Mouse (Mus musculus) intestine, embryonic 15.5 days (tissue): Measurements from ENCODE around the gene 1700080E11Rik. TPM values are rescaled to one million over a fixed set of nuclear protein-coding genes. Genes with fewer than 3 reads are reported as not detected.
"Not testable (repeated sequence)": the region's sequence is repeated elsewhere in the genome, so short reads cannot be mapped to it uniquely, and the experiment has no call there.

Experiments used
- ATAC-seq: fragments of 200-750 bp; cut with Nextera tagmentation; 2 replicates; pipeline ENCODE4 v1.8.0; 2017; ENCODE audit warnings: moderate TSS enrichment, moderate library complexity
- H3K27ac ChIP-seq: fragments of 300-500 bp; sonication (generic); 2 replicates; pipeline ENCODE4 v1.5.1; 2015; ENCODE audit warnings: mild to moderate bottlenecking, inconsistent platforms
- H3K27me3 ChIP-seq: fragments of 300-500 bp; sonication (generic); replicated peaks from 2 replicates; pipeline ENCODE4 v1.6.1; 2015; ENCODE audit warnings: inconsistent platforms
- H3K36me3 ChIP-seq: fragments of 300-500 bp; sonication (generic); 2 replicates; pipeline ENCODE4 v1.6.1; 2015; ENCODE audit warnings: inconsistent platforms
- H3K4me1 ChIP-seq: fragments of 300-500 bp; sonication (generic); replicated peaks from 2 replicates; pipeline ENCODE4 v1.6.1; 2015; ENCODE audit warnings: inconsistent platforms
- H3K4me2 ChIP-seq: fragments of 300-500 bp; sonication (generic); replicated peaks from 2 replicates; pipeline ENCODE4 v1.6.1; 2015; ENCODE audit warnings: mild to moderate bottlenecking, inconsistent platforms
- H3K4me3 ChIP-seq: fragments of 300-500 bp; sonication (generic); replicated peaks from 2 replicates; pipeline ENCODE4 v1.5.1; 2015; ENCODE audit warnings: inconsistent platforms
- H3K9ac ChIP-seq: fragments of 300-500 bp; sonication (generic); 2 replicates; pipeline ENCODE4 v1.6.1; 2015; ENCODE audit warnings: inconsistent platforms
- H3K9me3 ChIP-seq: fragments of 300-500 bp; sonication (generic); 2 replicates; pipeline ENCODE4 v1.6.1; 2016; ENCODE audit warnings: inconsistent platforms
- WGBS: fragments of 180-500 bp; shearing (Covaris S2); methylation state at CpG from one replicate; pipeline ENCODE4 v1.1.7; 2015; 5-methylcytosine and 5-hydroxymethylcytosine counted together
- polyA plus RNA-seq: library from polyadenylated mRNA; unstranded; fragments of >200 nt; fragmentation: Nextera tagmentation; extraction: Ambion mirVana; gene quantifications from 2 replicates; pipeline ENCODE4 v1.2.1, GENCODE M21; 2015

Gene 1700080E11Rik
- polyA plus RNA-seq = not detected in 2 replicates

- H3K36me3 ChIP-seq = no peaks in the 10 kb centered on the region
- H3K9me3 ChIP-seq = no peaks in the 10 kb centered on the region
- 73% methylated on average over 6 of the region's 6 CpGs for WGBS
- no peaks in the 10 kb centered on the region for H3K27me3 ChIP-seq
- no peak for ATAC-seq
- no peaks in the 10 kb centered on the region for H3K4me1 ChIP-seq
- H3K9ac ChIP-seq = no peak within 1 kb of the TSS
- no peak within 1 kb of the TSS for H3K4me3 ChIP-seq
- H3K4me2 ChIP-seq = no peak within 1 kb of the TSS
- no peak within 1 kb of the TSS for H3K27ac ChIP-seq
Observed at GRCm38 (mm10) chr9:105144992-105145391, at the start of gene 1700080E11Rik. Gene 1700080E11Rik, minus strand, starts transcription at chr9:105145092.

- Histone ChIP-seq H3K4me3 (no peak overlapping the region), H3K27me3 (no peaks in the 10 kb centered on the region), H3K36me3 (no peaks in the 10 kb centered on the region), H3K4me2 (no peak overlapping the region), H3K27ac (no peak overlapping the region), H3K4me1 (no peaks in the 10 kb centered on the region), H3K9ac (no peak overlapping the region), H3K9me3 (no peaks in the 10 kb centered on the region)
- no peak for ATAC-seq
- 72% methylated on average over 3 of the region's 3 CpGs for WGBS
Observed at GRCm38 (mm10) chr9:105186725-105187124, 41.8 kb upstream of the 1700080E11Rik start.

GRCm38 (mm10) chr9:105182392-105182791, 37.5 kb upstream of the 1700080E11Rik start:
- H3K36me3 ChIP-seq = no peaks in the 10 kb centered on the region
- no peak for ATAC-seq
- H3K9ac ChIP-seq = no peak overlapping the region
- 85% methylated on average over 3 of the region's 3 CpGs for WGBS
- no peak overlapping the region for H3K27ac ChIP-seq
- no peaks in the 10 kb centered on the region for H3K4me1 ChIP-seq
- H3K27me3 ChIP-seq = no peaks in the 10 kb centered on the region
- H3K9me3 ChIP-seq = no peaks in the 10 kb centered on the region
- H3K4me2 ChIP-seq = no peak overlapping the region
- no peak overlapping the region for H3K4me3 ChIP-seq

GRCm38 (mm10) chr9:105139204-105139603, 5.7 kb downstream of the 1700080E11Rik start:
- Histone ChIP-seq H3K9me3 (no peaks in the 10 kb centered on the region), H3K36me3 (no peaks in the 10 kb centered on the region), H3K4me1 (no peaks in the 10 kb centered on the region), H3K4me2 (peak overlapping the region; percentile 19; the same call in 1 of the 2 replicates), H3K9ac (no peak overlapping the region), H3K4me3 (no peak overlapping the region), H3K27ac (no peak overlapping the region), H3K27me3 (no peaks in the 10 kb centered on the region)
- WGBS = 27% methylated on average over 6 of the region's 6 CpGs
- ATAC-seq = peak; percentile 95

GRCm38 (mm10) chr9:105136404-105136803, 8.5 kb downstream of the 1700080E11Rik start:
- Histone ChIP-seq H3K27me3 (no peaks in the 10 kb centered on the region), H3K4me1 (peaks cover 3% of the 10 kb centered on the region; the same call in 1 of the 2 replicates), H3K4me3 (no peak overlapping the region), H3K4me2 (no peak overlapping the region), H3K27ac (no peak overlapping the region), H3K9ac (no peak overlapping the region), H3K9me3 (no peaks in the 10 kb centered on the region), H3K36me3 (no peaks in the 10 kb centered on the region)
- 44% methylated on average over 1 of the region's 1 CpGs for WGBS
- no peak for ATAC-seq

- Histone ChIP-seq H3K36me3 (no peaks in the 10 kb centered on the region), H3K9ac (no peak overlapping the region), H3K27me3 (no peaks in the 10 kb centered on the region), H3K27ac (no peak overlapping the region), H3K4me2 (no peak overlapping the region), H3K4me1 (peaks cover 3% of the 10 kb centered on the region), H3K4me3 (no peak overlapping the region), H3K9me3 (no peaks in the 10 kb centered on the region)
- no peak for ATAC-seq
- 81% methylated on average over 5 of the region's 5 CpGs for WGBS
Observed at GRCm38 (mm10) chr9:105134536-105134935, 10.4 kb downstream of the 1700080E11Rik start.

- peak overlapping the region; percentile 85 for H3K4me2 ChIP-seq
- 25% methylated on average over 5 of the region's 5 CpGs for WGBS
- no peaks in the 10 kb centered on the region for H3K36me3 ChIP-seq
- H3K4me1 ChIP-seq = peaks cover 3% of the 10 kb centered on the region
- no peaks in the 10 kb centered on the region for H3K27me3 ChIP-seq
- no peak overlapping the region for H3K9ac ChIP-seq
- H3K9me3 ChIP-seq = no peaks in the 10 kb centered on the region
- peak overlapping the region; percentile 88 for H3K27ac ChIP-seq
- H3K4me3 ChIP-seq = peak overlapping the region; percentile 74
- peak; percentile 50 for ATAC-seq
Observed at GRCm38 (mm10) chr9:105132002-105132367, 12.9 kb downstream of the 1700080E11Rik start.

GRCm38 (mm10) chr9:105131253-105132001, 13.5 kb downstream of the 1700080E11Rik start, which contains the start of gene Nudt16:
Gene Nudt16, minus strand, starts transcription at chr9:105131824.
- WGBS = under 1% methylated on average over 60 of the region's 60 CpGs

GRCm38 (mm10) chr9:105130331-105130730, 14.6 kb downstream of the 1700080E11Rik start:
- Histone ChIP-seq H3K4me1 (peaks cover 3% of the 10 kb centered on the region), H3K27ac (no peak overlapping the region), H3K4me3 (no peak overlapping the region), H3K27me3 (no peaks in the 10 kb centered on the region), H3K36me3 (no peaks in the 10 kb centered on the region), H3K4me2 (peak overlapping the region; percentile 85), H3K9me3 (no peaks in the 10 kb centered on the region), H3K9ac (no peak overlapping the region)
- WGBS = 94% methylated on average over 8 of the region's 8 CpGs
- ATAC-seq = no peak

More at GRCm38 (mm10) chr9:105131253-105132001, 13.5 kb downstream of the 1700080E11Rik start, which contains the start of gene Nudt16:
- H3K9ac ChIP-seq = peak within 1 kb of the TSS; percentile 76
- no peaks in the 10 kb centered on the region for H3K9me3 ChIP-seq
- H3K27ac ChIP-seq = peak within 1 kb of the TSS; percentile 88
- no peaks in the 10 kb centered on the region for H3K27me3 ChIP-seq
- H3K36me3 ChIP-seq = no peaks in the 10 kb centered on the region
- peak within 1 kb of the TSS; percentile 85 for H3K4me2 ChIP-seq
- peak within 1 kb of the TSS; percentile 74 for H3K4me3 ChIP-seq
- H3K4me1 ChIP-seq = peaks cover 3% of the 10 kb centered on the region
- peak; percentile 100 for ATAC-seq

GRCm38 (mm10) chr9:105125206-105125605, 19.7 kb downstream of the 1700080E11Rik start:
- H3K27ac ChIP-seq, H3K9ac ChIP-seq, H3K9me3 ChIP-seq, H3K4me3 ChIP-seq, H3K27me3 ChIP-seq, H3K4me2 ChIP-seq, ATAC-seq, H3K4me1 ChIP-seq, H3K36me3 ChIP-seq: not testable (repeated sequence)
- 73% methylated on average over 3 of the region's 3 CpGs for WGBS

- Histone ChIP-seq H3K4me2 (no peak overlapping the region), H3K9me3 (no peaks in the 10 kb centered on the region), H3K27ac (no peak overlapping the region), H3K9ac (no peak overlapping the region), H3K27me3 (no peaks in the 10 kb centered on the region), H3K4me3 (no peak overlapping the region), H3K4me1 (no peaks in the 10 kb centered on the region), H3K36me3 (no peaks in the 10 kb centered on the region)
- 91% methylated on average over 5 of the region's 5 CpGs for WGBS
- no peak for ATAC-seq
Observed at GRCm38 (mm10) chr9:105103893-105104292, 41.0 kb downstream of the 1700080E11Rik start.

- Histone ChIP-seq H3K4me2 (no peak overlapping the region), H3K27me3 (no peaks in the 10 kb centered on the region), H3K4me1 (no peaks in the 10 kb centered on the region), H3K4me3 (no peak overlapping the region), H3K36me3 (no peaks in the 10 kb centered on the region), H3K9me3 (no peaks in the 10 kb centered on the region), H3K9ac (no peak overlapping the region), H3K27ac (no peak overlapping the region)
- ATAC-seq = no peak
- WGBS = 44% methylated on average over 1 of the region's 1 CpGs
Observed at GRCm38 (mm10) chr9:105101911-105102310, 43.0 kb downstream of the 1700080E11Rik start.
